Mouse (Mus musculus) intestine, embryonic 14.5 days (tissue): ENCODE measurements at regions not wholly inside any gene's neighbourhood (a gene's known extent, or its start where the extent isn't known, plus 50 kb on each side); places are given as distances from the start of the nearest gene placed in this dataset.
"Not testable (repeated sequence)": the region's sequence is repeated elsewhere in the genome, so short reads cannot be mapped to it uniquely, and the experiment has no call there.

Experiments used
- ATAC-seq: fragments of 200-750 bp; cut with Nextera tagmentation; replicated peaks from 2 replicates; pipeline ENCODE4 v1.8.0; 2017; ENCODE audit warnings: low read depth, moderate number of reproducible peaks, moderate TSS enrichment, moderate library complexity; ENCODE audit not compliant: low FRiP score, low TSS enrichment
- DNase-seq: peaks from one replicate; pipeline ENCODE4 v3.0.0-alpha.2; 2018; ENCODE audit warnings: low spot score
- H3K27ac ChIP-seq: fragments of 300-500 bp; sonication (generic); 2 replicates; pipeline ENCODE4 v1.5.1; 2014; ENCODE audit warnings: low read depth, mild to moderate bottlenecking, control low read depth
- H3K27me3 ChIP-seq: fragments of 300-500 bp; sonication (generic); replicated peaks from 2 replicates; pipeline ENCODE4 v1.6.1; 2014; ENCODE audit warnings: low read length, control low read depth; ENCODE audit not compliant: control insufficient read depth, insufficient read depth
- H3K36me3 ChIP-seq: fragments of 300-500 bp; sonication (generic); 2 replicates; pipeline ENCODE4 v1.6.1; 2014; ENCODE audit warnings: low read length, control low read depth; ENCODE audit not compliant: control insufficient read depth, insufficient read depth
- H3K4me1 ChIP-seq: fragments of 300-500 bp; sonication (generic); replicated peaks from 2 replicates; pipeline ENCODE4 v1.6.1; 2014; ENCODE audit warnings: low read length, control low read depth, mixed read lengths; ENCODE audit not compliant: control insufficient read depth, insufficient read depth
- H3K4me2 ChIP-seq: fragments of 300-500 bp; sonication (generic); 2 replicates; pipeline ENCODE4 v1.6.1; 2014; ENCODE audit warnings: low read length
- H3K4me3 ChIP-seq: fragments of 300-500 bp; sonication (generic); 2 replicates; pipeline ENCODE4 v1.5.1; 2014; ENCODE audit warnings: low read depth, low read length, control low read depth, mixed read lengths
- H3K9ac ChIP-seq: fragments of 300-500 bp; sonication (generic); 2 replicates; pipeline ENCODE4 v1.6.1; 2014; ENCODE audit warnings: mild to moderate bottlenecking, low read length
- H3K9me3 ChIP-seq: fragments of 300-500 bp; sonication (generic); 2 replicates; pipeline ENCODE4 v1.6.1; 2016; ENCODE audit warnings: low read length, control low read depth; ENCODE audit not compliant: control insufficient read depth
- WGBS: fragments of 180-500 bp; shearing (Covaris S2); extraction: QIAGEN DNeasy Blood & Tissue Kit; methylation state at CpG from one replicate; pipeline ENCODE4 v1.1.7; 2014; 5-methylcytosine and 5-hydroxymethylcytosine counted together

- 37% methylated on average over 2 of the region's 2 CpGs for WGBS
Observed at GRCm38 (mm10) chr3:111194541-111194940, 943.7 kb upstream of the Prmt6 start.

GRCm38 (mm10) chr3:111166698-111167097 lies 915.9 kb upstream of the Prmt6 start:
- Histone ChIP-seq H3K4me2 (no peak overlapping the region), H3K36me3 (no peaks in the 10 kb centered on the region), H3K9me3 (no peaks in the 10 kb centered on the region), H3K27ac (no peak overlapping the region), H3K27me3 (no peaks in the 10 kb centered on the region), H3K4me1 (no peaks in the 10 kb centered on the region), H3K9ac (no peak overlapping the region), H3K4me3 (no peak overlapping the region)
- 92% methylated on average over 3 of the region's 3 CpGs for WGBS
- no peak for ATAC-seq
- no peak for DNase-seq

More at GRCm38 (mm10) chr3:111194541-111194940, 943.7 kb upstream of the Prmt6 start:
- DNase-seq (no peak), ATAC-seq (no peak)
- H3K27me3 ChIP-seq: no peaks in the 10 kb centered on the region
- no peak overlapping the region for H3K27ac ChIP-seq
- H3K4me2 ChIP-seq: no peak overlapping the region
- no peaks in the 10 kb centered on the region for H3K9me3 ChIP-seq
- H3K36me3 ChIP-seq: no peaks in the 10 kb centered on the region
- H3K4me3 ChIP-seq: no peak overlapping the region
- H3K9ac ChIP-seq: no peak overlapping the region
- H3K4me1 ChIP-seq: no peaks in the 10 kb centered on the region

- WGBS: 89% methylated on average over 1 of the region's 1 CpGs
- H3K9me3 ChIP-seq, H3K9ac ChIP-seq, ATAC-seq, H3K4me1 ChIP-seq, H3K4me2 ChIP-seq, H3K4me3 ChIP-seq, H3K27ac ChIP-seq, DNase-seq, H3K36me3 ChIP-seq, H3K27me3 ChIP-seq: not testable (repeated sequence)
Observed at GRCm38 (mm10) chr3:111141196-111141595, 890.4 kb upstream of the Prmt6 start.

- Histone ChIP-seq H3K4me2 (no peak overlapping the region), H3K27me3 (no peaks in the 10 kb centered on the region), H3K36me3 (no peaks in the 10 kb centered on the region), H3K9ac (no peak overlapping the region), H3K9me3 (no peaks in the 10 kb centered on the region), H3K27ac (no peak overlapping the region), H3K4me3 (no peak overlapping the region), H3K4me1 (no peaks in the 10 kb centered on the region)
- DNase-seq (no peak), ATAC-seq (no peak)
- WGBS: 93% methylated on average over 7 of the region's 7 CpGs
Observed at GRCm38 (mm10) chr3:111108982-111109381, 858.2 kb upstream of the Prmt6 start.

- WGBS: 68% methylated on average over 1 of the region's 1 CpGs
- Histone ChIP-seq H3K36me3 (no peaks in the 10 kb centered on the region), H3K4me2 (no peak overlapping the region), H3K4me3 (no peak overlapping the region), H3K4me1 (no peaks in the 10 kb centered on the region), H3K9ac (no peak overlapping the region), H3K27ac (no peak overlapping the region), H3K9me3 (no peaks in the 10 kb centered on the region), H3K27me3 (no peaks in the 10 kb centered on the region)
- no peak for DNase-seq
- no peak for ATAC-seq
Observed at GRCm38 (mm10) chr3:111102646-111103045, 851.8 kb upstream of the Prmt6 start.

GRCm38 (mm10) chr3:111074311-111074710 lies 823.5 kb upstream of the Prmt6 start:
- no peak overlapping the region for H3K27ac ChIP-seq
- no peak overlapping the region for H3K4me2 ChIP-seq
- no peak for DNase-seq
- H3K9ac ChIP-seq: no peak overlapping the region
- no peaks in the 10 kb centered on the region for H3K4me1 ChIP-seq
- 40% methylated on average over 1 of the region's 1 CpGs for WGBS
- no peaks in the 10 kb centered on the region for H3K36me3 ChIP-seq
- no peaks in the 10 kb centered on the region for H3K27me3 ChIP-seq
- no peak for ATAC-seq
- no peak overlapping the region for H3K4me3 ChIP-seq
- no peaks in the 10 kb centered on the region for H3K9me3 ChIP-seq

GRCm38 (mm10) chr3:111070301-111070700 lies 819.5 kb upstream of the Prmt6 start:
- no peak overlapping the region for H3K27ac ChIP-seq
- DNase-seq: no peak
- H3K27me3 ChIP-seq: no peaks in the 10 kb centered on the region
- H3K9ac ChIP-seq: no peak overlapping the region
- no peaks in the 10 kb centered on the region for H3K9me3 ChIP-seq
- no peak overlapping the region for H3K4me2 ChIP-seq
- ATAC-seq: no peak
- no peaks in the 10 kb centered on the region for H3K4me1 ChIP-seq
- H3K4me3 ChIP-seq: no peak overlapping the region
- H3K36me3 ChIP-seq: no peaks in the 10 kb centered on the region

- H3K36me3 ChIP-seq: no peaks in the 10 kb centered on the region
- H3K4me1 ChIP-seq: no peaks in the 10 kb centered on the region
- no peak overlapping the region for H3K27ac ChIP-seq
- H3K9me3 ChIP-seq: no peaks in the 10 kb centered on the region
- H3K4me3 ChIP-seq: no peak overlapping the region
- no peak overlapping the region for H3K9ac ChIP-seq
- H3K27me3 ChIP-seq: no peaks in the 10 kb centered on the region
- no peak overlapping the region for H3K4me2 ChIP-seq
- DNase-seq: no peak
- ATAC-seq: no peak
- WGBS: 44% methylated on average over 2 of the region's 2 CpGs
Observed at GRCm38 (mm10) chr3:111069843-111070242, 819.0 kb upstream of the Prmt6 start.

GRCm38 (mm10) chr3:111069156-111069555 lies 818.4 kb upstream of the Prmt6 start:
- ATAC-seq: no peak
- H3K4me1 ChIP-seq: no peaks in the 10 kb centered on the region

More at GRCm38 (mm10) chr3:111069156-111069555, 818.4 kb upstream of the Prmt6 start:
- no peak overlapping the region for H3K4me2 ChIP-seq
- no peak overlapping the region for H3K4me3 ChIP-seq
- 25% methylated on average over 7 of the region's 7 CpGs for WGBS
- no peaks in the 10 kb centered on the region for H3K27me3 ChIP-seq
- peak; percentile 71 for DNase-seq
- H3K36me3 ChIP-seq: no peaks in the 10 kb centered on the region
- no peak overlapping the region for H3K27ac ChIP-seq
- no peaks in the 10 kb centered on the region for H3K9me3 ChIP-seq
- H3K9ac ChIP-seq: no peak overlapping the region
